Mouse (Mus musculus) midbrain, embryonic 11.5 days (tissue): ENCODE data around the gene Dnajc13. TPM values are rescaled to one million over a fixed set of nuclear protein-coding genes. Genes with fewer than 3 reads are reported as not detected.
A peak's percentile ranks its signal among the peaks of the same experiment; 100 is the strongest.

Experiments used
- ATAC-seq: fragments of 200-750 bp; cut with Nextera tagmentation; 2 replicates; pipeline ENCODE4 v1.8.0; 2017; ENCODE audit warnings: moderate TSS enrichment, moderate library complexity; ENCODE audit not compliant: low FRiP score
- DNase-seq: peaks from one replicate; pipeline ENCODE4 v3.0.0; 2015; ENCODE audit warnings: low spot score; ENCODE audit errors: missing footprints
- H3K27ac ChIP-seq: fragments of 300-500 bp; sonication (generic); 2 replicates; pipeline ENCODE4 v1.5.1; 2014; ENCODE audit warnings: low read depth, low read length
- H3K27me3 ChIP-seq: fragments of 300-500 bp; sonication (generic); 2 replicates; pipeline ENCODE4 v1.6.1; 2014; ENCODE audit warnings: mild to moderate bottlenecking, low read length, moderate library complexity, mixed read lengths; ENCODE audit not compliant: control insufficient read depth, insufficient read depth
- H3K36me3 ChIP-seq: fragments of 300-500 bp; sonication (generic); 2 replicates; pipeline ENCODE4 v1.6.1; 2014; ENCODE audit warnings: mild to moderate bottlenecking, low read length, moderate library complexity, mixed read lengths; ENCODE audit not compliant: control insufficient read depth, insufficient read depth
- H3K4me1 ChIP-seq: fragments of 300-500 bp; sonication (generic); 2 replicates; pipeline ENCODE4 v1.6.1; 2014; ENCODE audit warnings: low read length; ENCODE audit not compliant: control insufficient read depth, insufficient read depth
- H3K4me2 ChIP-seq: fragments of 300-500 bp; sonication (generic); 2 replicates; pipeline ENCODE4 v1.6.1; 2014; ENCODE audit warnings: mild to moderate bottlenecking, moderate library complexity
- H3K4me3 ChIP-seq: fragments of 300-500 bp; sonication (generic); 2 replicates; pipeline ENCODE4 v1.5.1; 2014; ENCODE audit warnings: low read depth, low read length
- H3K9ac ChIP-seq: fragments of 300-500 bp; sonication (generic); 2 replicates; pipeline ENCODE4 v1.6.1; 2014; ENCODE audit warnings: low read length
- H3K9me3 ChIP-seq: fragments of 300-500 bp; sonication (generic); 2 replicates; pipeline ENCODE4 v1.6.1; 2016; ENCODE audit warnings: low read length; ENCODE audit not compliant: control insufficient read depth
- WGBS: fragments of 180-500 bp; shearing (Covaris S2); extraction: QIAGEN DNeasy Blood & Tissue Kit; methylation state at CpG from one replicate; pipeline ENCODE4 v1.1.7; 2014; 5-methylcytosine and 5-hydroxymethylcytosine counted together
- polyA plus RNA-seq: library from polyadenylated mRNA; unstranded; fragments of >200 nt; fragmentation: Nextera tagmentation; extraction: Ambion mirVana; gene quantifications from 2 replicates; pipeline ENCODE4 v1.2.1, GENCODE M21; 2014

The Dnajc13 gene
- polyA plus RNA-seq, 1 experiment from 2014 or later, result 22.9 TPM

GRCm38 (mm10) chr9:104281737-104282136, 19.0 kb upstream of the Dnajc13 start:
- Histone ChIP-seq H3K4me1 (no peaks in the 10 kb centered on the region), H3K4me3 (no peak overlapping the region), H3K36me3 (no peaks in the 10 kb centered on the region), H3K27me3 (no peaks in the 10 kb centered on the region), H3K9me3 (no peaks in the 10 kb centered on the region), H3K9ac (no peak overlapping the region), H3K4me2 (no peak overlapping the region), H3K27ac (no peak overlapping the region)
- 82% methylated on average over 5 of the region's 5 CpGs for WGBS
- ATAC-seq (no peak), DNase-seq (no peak)

GRCm38 (mm10) chr9:104280725-104281495, 18.2 kb upstream of the Dnajc13 start:
- H3K27ac ChIP-seq, result no peak overlapping the region
- H3K4me2 ChIP-seq, result no peak overlapping the region
- H3K36me3 ChIP-seq, result no peaks in the 10 kb centered on the region
- no peaks in the 10 kb centered on the region for H3K27me3 ChIP-seq
- H3K9me3 ChIP-seq, result no peaks in the 10 kb centered on the region
- H3K4me1 ChIP-seq, result no peaks in the 10 kb centered on the region
- H3K9ac ChIP-seq, result no peak overlapping the region
- ATAC-seq (no peak), DNase-seq (no peak)
- 87% methylated on average over 8 of the region's 8 CpGs for WGBS
- H3K4me3 ChIP-seq, result no peak overlapping the region

GRCm38 (mm10) chr9:104277528-104278162, 14.9 kb upstream of the Dnajc13 start:
- Histone ChIP-seq H3K27ac (no peak overlapping the region), H3K9me3 (no peaks in the 10 kb centered on the region), H3K4me1 (no peaks in the 10 kb centered on the region), H3K4me3 (no peak overlapping the region), H3K9ac (no peak overlapping the region), H3K4me2 (peak overlapping the region; percentile 15; the same call in 1 of the 2 replicates), H3K27me3 (no peaks in the 10 kb centered on the region), H3K36me3 (no peaks in the 10 kb centered on the region)
- WGBS, result 26% methylated on average over 18 of the region's 18 CpGs
- ATAC-seq (peak; percentile 77), DNase-seq (peak; percentile 90)

- no peak overlapping the region for H3K9ac ChIP-seq
- H3K4me2 ChIP-seq, result no peak overlapping the region
- H3K9me3 ChIP-seq, result no peaks in the 10 kb centered on the region
- H3K27ac ChIP-seq, result no peak overlapping the region
- H3K36me3 ChIP-seq, result no peaks in the 10 kb centered on the region
- no peaks in the 10 kb centered on the region for H3K27me3 ChIP-seq
- WGBS, result 90% methylated on average over 17 of the region's 17 CpGs
- H3K4me1 ChIP-seq, result no peaks in the 10 kb centered on the region
- ATAC-seq (no peak), DNase-seq (no peak)
- H3K4me3 ChIP-seq, result no peak overlapping the region
Observed at GRCm38 (mm10) chr9:104275084-104275785, 12.5 kb upstream of the Dnajc13 start.

- 84% methylated on average over 4 of the region's 4 CpGs for WGBS
- Histone ChIP-seq H3K27ac (no peak overlapping the region), H3K36me3 (no peaks in the 10 kb centered on the region)
Observed at GRCm38 (mm10) chr9:104272057-104272456, 9.3 kb upstream of the Dnajc13 start.

GRCm38 (mm10) chr9:104271642-104272041, 8.9 kb upstream of the Dnajc13 start:
- ATAC-seq, result no peak
- 78% methylated on average over 4 of the region's 4 CpGs for WGBS
- H3K36me3 ChIP-seq, result no peaks in the 10 kb centered on the region

More at GRCm38 (mm10) chr9:104272057-104272456, 9.3 kb upstream of the Dnajc13 start:
- Histone ChIP-seq H3K4me2 (no peak overlapping the region), H3K27me3 (no peaks in the 10 kb centered on the region), H3K9ac (no peak overlapping the region), H3K9me3 (no peaks in the 10 kb centered on the region), H3K4me1 (no peaks in the 10 kb centered on the region), H3K4me3 (no peak overlapping the region)
- no peak for DNase-seq
- ATAC-seq, result no peak

GRCm38 (mm10) chr9:104269944-104270343, 7.2 kb upstream of the Dnajc13 start:
- H3K27me3 ChIP-seq, result no peaks in the 10 kb centered on the region
- no peaks in the 10 kb centered on the region for H3K9me3 ChIP-seq
- H3K4me3 ChIP-seq, result no peak overlapping the region
- WGBS, result 81% methylated on average over 3 of the region's 3 CpGs
- H3K9ac ChIP-seq, result no peak overlapping the region
- H3K27ac ChIP-seq, result no peak overlapping the region
- no peaks in the 10 kb centered on the region for H3K4me1 ChIP-seq
- H3K4me2 ChIP-seq, result no peak overlapping the region
- no peak for ATAC-seq
- no peaks in the 10 kb centered on the region for H3K36me3 ChIP-seq
- no peak for DNase-seq

More at GRCm38 (mm10) chr9:104271642-104272041, 8.9 kb upstream of the Dnajc13 start:
- no peak for DNase-seq
- no peak overlapping the region for H3K9ac ChIP-seq
- no peak overlapping the region for H3K4me2 ChIP-seq
- no peak overlapping the region for H3K27ac ChIP-seq
- H3K27me3 ChIP-seq, result no peaks in the 10 kb centered on the region
- H3K4me3 ChIP-seq, result no peak overlapping the region
- H3K4me1 ChIP-seq, result no peaks in the 10 kb centered on the region
- H3K9me3 ChIP-seq, result no peaks in the 10 kb centered on the region

GRCm38 (mm10) chr9:104269349-104269871, 6.7 kb upstream of the Dnajc13 start:
- 38% methylated on average over 10 of the region's 10 CpGs for WGBS

More at GRCm38 (mm10) chr9:104269349-104269871, 6.7 kb upstream of the Dnajc13 start:
- H3K27me3 ChIP-seq, result no peaks in the 10 kb centered on the region
- 0 out of 2 replicates have a peak overlapping the region, but pooled peaks have one; percentile 2 for H3K9ac ChIP-seq
- peak; percentile 42; the same call in 1 of the 2 replicates for ATAC-seq
- H3K9me3 ChIP-seq, result no peaks in the 10 kb centered on the region
- peak overlapping the region; percentile 20; the same call in 1 of the 2 replicates for H3K27ac ChIP-seq
- no peak overlapping the region for H3K4me3 ChIP-seq
- H3K4me1 ChIP-seq, result no peaks in the 10 kb centered on the region
- no peak overlapping the region for H3K4me2 ChIP-seq
- no peaks in the 10 kb centered on the region for H3K36me3 ChIP-seq
- no peak for DNase-seq
